Mouse (Mus musculus): ENCODE data around the gene Msi2.

DNA sequence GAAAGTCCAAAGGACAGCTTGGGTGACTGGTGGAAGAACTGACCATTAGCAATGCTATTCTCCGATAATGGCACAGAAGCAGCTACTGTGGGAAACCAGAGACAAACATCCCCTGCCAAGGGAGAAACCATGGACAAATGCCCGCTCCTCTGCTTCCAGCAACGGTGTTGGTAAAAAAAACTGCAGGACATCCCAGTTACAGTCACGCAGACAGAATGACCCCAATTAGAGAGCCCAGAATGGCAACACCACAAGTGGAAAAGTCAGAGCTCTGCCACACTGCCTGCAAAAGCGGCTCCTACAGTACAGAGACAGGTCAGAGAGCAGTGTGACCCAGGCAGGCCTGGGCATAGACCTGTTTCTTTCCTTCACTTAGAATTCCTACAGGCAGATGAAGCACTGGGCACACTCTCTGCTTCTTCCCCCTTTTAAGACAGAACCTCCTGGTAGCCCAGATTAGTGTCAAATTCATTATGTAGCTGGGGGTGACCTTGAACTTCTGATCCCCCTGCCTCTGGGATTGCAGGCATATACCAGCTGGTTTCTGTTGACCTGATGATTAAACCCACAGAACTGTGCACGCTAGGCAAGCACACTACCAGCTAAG is 79.3 kb downstream of the Msi2 start:
- TF ChIP-seq FLI1 (IDR thresholded peaks at IDR 0.05; ENCODE audit: low read length) (no peak), GATA1 (IDR thresholded peaks at IDR 0.05; ENCODE audit: borderline replicate concordance, low read length) (no peak)
